Mouse (Mus musculus) hindlimb bud, embryonic 11.5 days (tissue): ENCODE data around the gene Tmod4.
"Not testable (repeated sequence)": the region's sequence is repeated elsewhere in the genome, so short reads cannot be mapped to it uniquely, and the experiment has no call there.

Experiments
- DNase-seq: peaks from one replicate; pipeline ENCODE4 v3.0.0-alpha.2; 2012; ENCODE audit warnings: low read depth, low spot score; ENCODE audit errors: extremely low spot score

The Tmod4 gene

GRCm38 (mm10) chr3:95124246-95124645 is at the start of gene Tmod4:
Gene Tmod4 (plus strand): TSS chr3:95124476.
- DNase-seq = no peak

GRCm38 (mm10) chr3:95088071-95088470 is 36.2 kb upstream of the Tmod4 start:
- DNase-seq = no peak

GRCm38 (mm10) chr3:95100854-95101253 is 23.4 kb upstream of the Tmod4 start:
- DNase-seq = no peak

GRCm38 (mm10) chr3:95105121-95105520 is 19.2 kb upstream of the Tmod4 start:
- no peak for DNase-seq

- DNase-seq = no peak
Observed at GRCm38 (mm10) chr3:95105586-95106337, 18.5 kb upstream of the Tmod4 start.

GRCm38 (mm10) chr3:95106338-95107117 is 17.7 kb upstream of the Tmod4 start, which contains the start of gene Pip5k1a:
Gene Pip5k1a (minus strand): TSS chr3:95106930.
- peak; percentile 100 for DNase-seq

GRCm38 (mm10) chr3:95107308-95107707 is 17.0 kb upstream of the Tmod4 start:
- not testable (repeated sequence) for DNase-seq

- no peak for DNase-seq
Observed at GRCm38 (mm10) chr3:95107898-95108297, 16.4 kb upstream of the Tmod4 start.

GRCm38 (mm10) chr3:95110911-95111726 is 13.2 kb upstream of the Tmod4 start, which contains the start of gene Vps72:
Gene Vps72 (plus strand): TSS chr3:95111022.
- peak; percentile 78 for DNase-seq

GRCm38 (mm10) chr3:95112760-95113159 is 11.5 kb upstream of the Tmod4 start:
- no peak for DNase-seq

GRCm38 (mm10) chr3:95117751-95118150 is 6.5 kb upstream of the Tmod4 start:
- no peak for DNase-seq

GRCm38 (mm10) chr3:95121580-95121979 is 2.7 kb upstream of the Tmod4 start:
- no peak for DNase-seq

- no peak for DNase-seq
Observed at GRCm38 (mm10) chr3:95124972-95125371, 696 bp downstream of the Tmod4 start.

GRCm38 (mm10) chr3:95129226-95129651 is 5.0 kb downstream of the Tmod4 start:
- no peak for DNase-seq

GRCm38 (mm10) chr3:95130081-95130480 is 5.8 kb downstream of the Tmod4 start:
- DNase-seq = no peak

GRCm38 (mm10) chr3:95132389-95132788 is 8.1 kb downstream of the Tmod4 start:
- not testable (repeated sequence) for DNase-seq

GRCm38 (mm10) chr3:95133176-95133575 is 8.9 kb downstream of the Tmod4 start:
- DNase-seq = no peak

- DNase-seq = peak; percentile 94
Observed at GRCm38 (mm10) chr3:95133680-95134101, 9.4 kb downstream of the Tmod4 start, which contains the start of the genes Scnm1 and Lysmd1. Gene Scnm1 (minus strand): TSS chr3:95134011. Gene Lysmd1 (plus strand): TSS chr3:95134088.

GRCm38 (mm10) chr3:95134133-95134532 is 9.9 kb downstream of the Tmod4 start:
- not testable (repeated sequence) for DNase-seq

GRCm38 (mm10) chr3:95135023-95135422 is 10.7 kb downstream of the Tmod4 start:
- DNase-seq = no peak
